Mouse (Mus musculus): ENCODE results near the gene Dhrs7b. TPM values are rescaled to one million over a fixed set of nuclear protein-coding genes. Genes with fewer than 3 reads are reported as not detected.
"Not testable (repeated sequence)": the region's sequence is repeated elsewhere in the genome, so short reads cannot be mapped to it uniquely, and the experiment has no call there.

Gene Dhrs7b
- polyA plus RNA-seq, 1 experiment = 19.8 TPM

DNA sequence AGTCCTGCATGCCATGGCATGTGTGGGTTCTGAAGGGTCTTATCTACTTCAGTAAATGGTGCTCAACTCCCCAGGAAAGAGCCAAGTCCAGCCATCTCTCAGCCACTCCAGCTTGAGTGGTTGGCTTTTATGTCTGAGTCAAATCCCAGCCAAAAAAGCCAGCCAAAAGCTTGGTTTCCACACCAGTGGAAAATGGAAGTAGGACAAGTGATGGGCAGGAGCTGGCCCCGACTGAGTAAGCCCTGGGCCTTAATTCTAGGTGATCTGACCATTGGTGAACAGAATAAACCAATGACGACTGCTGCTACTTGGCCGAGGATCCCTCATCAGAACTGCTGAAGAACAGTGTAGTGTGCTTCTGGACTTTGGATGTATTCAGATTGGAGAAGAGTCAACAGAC is 37.0 kb downstream of the Dhrs7b start:
- H3K27ac ChIP-seq (ENCODE audit: control insufficient read depth, insufficient read depth, low read depth, low read length) = no peak overlapping the region
- peaks cover 1% of the 10 kb centered on the region for H3K36me3 ChIP-seq (ENCODE audit: control insufficient read depth, insufficient read depth, low read length)
- H3K27me3 ChIP-seq (ENCODE audit: control insufficient read depth, insufficient read depth, low read length) = no peaks in the 10 kb centered on the region
- H3K4me3 ChIP-seq (ENCODE audit: control insufficient read depth, low read depth, low read length) = no peak overlapping the region
- TF ChIP-seq CTCF (IDR thresholded peaks at IDR 0.05; ENCODE audit: control insufficient read depth, insufficient read depth, insufficient replicate concordance, low read depth, low read length) (no peak), POLR2A (IDR thresholded peaks at IDR 0.05; ENCODE audit: control insufficient read depth, low read depth, low read length) (no peak)
- H3K4me1 ChIP-seq (ENCODE audit: control insufficient read depth, insufficient read depth, low read length) = no peaks in the 10 kb centered on the region

DNA sequence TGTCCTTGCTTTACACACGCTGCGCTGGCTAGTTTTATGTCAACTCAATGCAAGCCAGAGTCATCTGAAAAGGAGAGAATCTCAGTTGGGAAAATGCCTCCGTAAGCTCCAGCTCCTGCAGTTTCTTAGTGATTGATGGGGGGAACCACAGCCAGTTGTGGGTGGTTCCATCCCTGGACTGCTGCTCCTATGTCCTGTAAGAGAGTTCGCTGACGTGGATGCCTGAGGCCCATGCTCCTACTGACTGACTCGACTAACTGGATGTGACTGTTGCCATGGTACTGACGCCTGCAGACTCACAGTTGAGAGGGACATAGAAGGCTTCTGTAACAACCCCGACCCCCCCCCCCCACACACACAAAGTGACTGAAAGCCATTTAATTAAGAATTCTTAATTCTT is 37.5 kb downstream of the Dhrs7b start:
- H3K27ac ChIP-seq (ENCODE audit: control insufficient read depth, insufficient read depth, low read depth, low read length) = no peak overlapping the region
- H3K4me3 ChIP-seq (ENCODE audit: control insufficient read depth, low read depth, low read length) = no peak overlapping the region
- 0 out of 2 replicates have a peak, but pooled peaks cover 1% of the 10 kb centered on the region for H3K4me1 ChIP-seq (ENCODE audit: control insufficient read depth, insufficient read depth, low read length)
- H3K36me3 ChIP-seq (ENCODE audit: control insufficient read depth, insufficient read depth, low read length) = peaks cover 1% of the 10 kb centered on the region
- no peaks in the 10 kb centered on the region for H3K27me3 ChIP-seq (ENCODE audit: control insufficient read depth, insufficient read depth, low read length)
- TF ChIP-seq CTCF (IDR thresholded peaks at IDR 0.05; ENCODE audit: control insufficient read depth, insufficient read depth, insufficient replicate concordance, low read depth, low read length) = no peak
- no peak for TF ChIP-seq POLR2A (IDR thresholded peaks at IDR 0.05; ENCODE audit: control insufficient read depth, low read depth, low read length)

DNA sequence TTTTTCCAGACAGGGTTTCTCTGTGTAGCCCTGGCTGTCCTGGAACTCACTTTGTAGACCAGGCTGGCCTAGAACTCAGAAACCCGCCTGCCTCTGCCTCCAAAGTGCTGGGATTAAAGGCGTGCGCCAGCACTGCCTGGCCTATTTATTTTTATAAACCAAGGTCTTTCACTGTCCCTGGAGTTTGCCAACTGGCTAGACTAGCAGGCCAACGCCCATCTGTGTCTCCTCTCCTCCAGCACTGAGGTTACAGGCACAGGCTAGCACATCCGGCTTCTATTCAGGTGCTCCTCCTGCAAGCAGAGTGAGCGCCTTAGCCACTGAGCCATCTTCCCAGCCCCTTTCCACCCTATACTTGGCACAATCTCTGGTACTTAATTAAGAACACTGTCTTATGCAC is 39.0 kb downstream of the Dhrs7b start:
- not testable (repeated sequence) for H3K4me1 ChIP-seq (ENCODE audit: control insufficient read depth, insufficient read depth, low read length); H3K4me3 ChIP-seq (ENCODE audit: control insufficient read depth, low read depth, low read length); H3K36me3 ChIP-seq (ENCODE audit: control insufficient read depth, insufficient read depth, low read length); H3K27ac ChIP-seq (ENCODE audit: control insufficient read depth, insufficient read depth, low read depth, low read length); H3K27me3 ChIP-seq (ENCODE audit: control insufficient read depth, insufficient read depth, low read length)

DNA sequence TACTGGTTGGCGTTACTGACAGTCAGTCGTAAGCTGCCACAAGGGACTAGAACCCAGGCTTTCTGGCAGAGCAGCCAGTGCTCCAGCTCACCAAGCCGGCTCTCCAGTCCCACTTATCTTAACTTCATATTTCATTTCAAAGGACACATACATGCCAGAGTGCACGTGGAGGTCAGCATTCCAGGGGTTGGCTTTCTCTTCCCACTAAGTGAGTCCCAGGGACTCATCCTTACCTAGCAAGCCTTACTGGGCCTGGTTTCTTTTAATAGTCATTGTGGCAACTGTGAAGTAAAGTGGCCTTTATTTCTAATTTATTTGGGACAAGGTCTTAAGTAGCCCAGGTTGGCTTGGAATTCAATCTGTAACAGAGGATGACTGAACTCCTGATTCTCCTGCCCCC is 41.0 kb downstream of the Dhrs7b start:
- Histone ChIP-seq H3K4me3 (ENCODE audit: control insufficient read depth, low read depth, low read length) (no peak overlapping the region), H3K27ac (ENCODE audit: control insufficient read depth, insufficient read depth, low read depth, low read length) (no peak overlapping the region), H3K4me1 (ENCODE audit: control insufficient read depth, insufficient read depth, low read length) (peaks cover 3% of the 10 kb centered on the region; the same call in 1 of the 2 replicates), H3K36me3 (ENCODE audit: control insufficient read depth, insufficient read depth, low read length) (no peaks in the 10 kb centered on the region; the same call in 1 of the 2 replicates), H3K27me3 (ENCODE audit: control insufficient read depth, insufficient read depth, low read length) (no peaks in the 10 kb centered on the region)
- TF ChIP-seq POLR2A (IDR thresholded peaks at IDR 0.05; ENCODE audit: control insufficient read depth, low read depth, low read length) (no peak), CTCF (IDR thresholded peaks at IDR 0.05; ENCODE audit: control insufficient read depth, insufficient read depth, insufficient replicate concordance, low read depth, low read length) (no peak)

- no peaks in the 10 kb centered on the region; the same call in 1 of the 2 replicates for H3K36me3 ChIP-seq (ENCODE audit: control insufficient read depth, insufficient read depth, low read length)
- H3K27ac ChIP-seq (ENCODE audit: control insufficient read depth, insufficient read depth, low read depth, low read length) = no peak overlapping the region
These were observed 42.7 kb downstream of the Dhrs7b start for GRCm38 (mm10) chr11:60873101-60873500.

DNA sequence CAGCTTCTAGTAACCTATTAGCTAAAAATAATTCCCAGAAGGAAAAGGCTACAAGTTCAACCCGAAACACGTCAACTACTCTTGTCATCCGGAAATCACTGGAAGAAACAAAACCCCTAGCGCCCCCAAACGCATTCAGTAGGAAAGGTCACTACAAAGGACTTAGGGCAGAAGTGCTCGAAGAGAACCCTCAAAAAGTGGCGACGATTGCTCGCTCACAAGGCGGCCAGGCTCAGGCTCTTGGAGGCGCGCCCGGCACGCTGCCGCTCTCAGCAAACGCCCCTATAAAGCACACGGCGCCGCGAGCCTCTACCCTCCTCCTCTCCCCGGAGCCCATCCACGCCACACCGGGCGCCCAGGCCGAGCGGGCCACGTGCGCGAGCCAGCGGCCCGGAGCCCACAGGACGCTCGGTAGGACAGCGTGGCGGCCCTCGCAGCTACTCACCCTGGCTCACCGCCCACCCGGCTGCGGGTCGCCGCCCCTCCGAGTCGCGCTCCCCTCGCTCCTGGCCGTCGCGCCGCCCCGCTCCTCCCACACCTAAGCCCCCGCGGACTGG is 47.7 kb downstream of the Dhrs7b start:
- peaks cover 14% of the 10 kb centered on the region for H3K4me1 ChIP-seq (ENCODE audit: control insufficient read depth, insufficient read depth, low read length)
- no peaks in the 10 kb centered on the region for H3K27me3 ChIP-seq (ENCODE audit: control insufficient read depth, insufficient read depth, low read length)
- TF ChIP-seq CTCF (IDR thresholded peaks at IDR 0.05; ENCODE audit: control insufficient read depth, insufficient read depth, insufficient replicate concordance, low read depth, low read length) = no peak
- peaks cover 1% of the 10 kb centered on the region; the same call in 1 of the 2 replicates for H3K36me3 ChIP-seq (ENCODE audit: control insufficient read depth, insufficient read depth, low read length)
- H3K27ac ChIP-seq (ENCODE audit: control insufficient read depth, insufficient read depth, low read depth, low read length) = peak overlapping the region; percentile 95
- H3K4me3 ChIP-seq (ENCODE audit: control insufficient read depth, low read depth, low read length) = peak overlapping the region; percentile 97

More at GRCm38 (mm10) chr11:60873101-60873500, 42.7 kb downstream of the Dhrs7b start:
- Histone ChIP-seq H3K4me1 (ENCODE audit: control insufficient read depth, insufficient read depth, low read length) (peaks cover 15% of the 10 kb centered on the region), H3K27me3 (ENCODE audit: control insufficient read depth, insufficient read depth, low read length) (no peaks in the 10 kb centered on the region), H3K4me3 (ENCODE audit: control insufficient read depth, low read depth, low read length) (no peak overlapping the region)
- TF ChIP-seq POLR2A (IDR thresholded peaks at IDR 0.05; ENCODE audit: control insufficient read depth, low read depth, low read length) (no peak), CTCF (IDR thresholded peaks at IDR 0.05; ENCODE audit: control insufficient read depth, insufficient read depth, insufficient replicate concordance, low read depth, low read length) (no peak)

DNA sequence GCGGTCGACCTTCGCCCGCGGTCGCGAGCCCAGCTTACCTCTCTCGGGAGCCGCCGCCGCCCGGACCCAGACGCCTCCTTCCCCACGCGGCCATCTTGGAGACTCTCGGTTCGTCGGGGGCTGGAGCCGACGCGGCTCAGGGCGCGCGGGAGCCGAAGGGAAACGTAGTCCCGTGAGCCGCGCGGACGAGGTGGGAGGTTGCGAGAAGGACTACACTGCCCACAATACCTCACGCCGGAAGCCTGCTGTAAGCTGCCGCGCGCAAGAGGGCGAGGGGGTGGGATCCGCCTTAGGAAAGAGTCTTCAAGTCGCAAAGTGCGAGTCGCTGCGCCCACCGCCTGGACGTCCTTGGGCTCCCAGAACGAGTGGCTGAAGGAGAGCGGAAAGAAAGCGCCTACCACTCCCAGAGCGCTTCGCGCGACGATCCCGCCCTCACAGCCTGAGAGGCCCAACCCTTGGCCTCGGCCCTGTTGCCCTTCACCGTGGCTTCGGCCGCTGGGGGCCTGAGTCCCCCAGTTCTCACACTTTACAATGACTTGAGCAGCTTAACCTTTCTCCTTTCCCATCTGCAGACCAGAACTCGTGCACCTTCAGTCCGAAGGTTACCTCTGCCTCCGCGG is 48.4 kb downstream of the Dhrs7b start, which contains the start of gene Tmem11:
Gene Tmem11, minus strand, starts transcription at position 598 of the 620 bp plus-strand sequence.
- Histone ChIP-seq H3K4me3 (ENCODE audit: control insufficient read depth, low read depth, low read length) (peak within 1 kb of the TSS; percentile 97), H3K4me1 (ENCODE audit: control insufficient read depth, insufficient read depth, low read length) (peaks cover 14% of the 10 kb centered on the region), H3K27me3 (ENCODE audit: control insufficient read depth, insufficient read depth, low read length) (no peaks in the 10 kb centered on the region), H3K36me3 (ENCODE audit: control insufficient read depth, insufficient read depth, low read length) (peaks cover 1% of the 10 kb centered on the region; the same call in 1 of the 2 replicates), H3K27ac (ENCODE audit: control insufficient read depth, insufficient read depth, low read depth, low read length) (peak within 1 kb of the TSS; percentile 95)
- TF ChIP-seq POLR2A (IDR thresholded peaks at IDR 0.05; ENCODE audit: control insufficient read depth, low read depth, low read length) (peak; percentile 89), CTCF (IDR thresholded peaks at IDR 0.05; ENCODE audit: control insufficient read depth, insufficient read depth, insufficient replicate concordance, low read depth, low read length) (no peak)
